Mouse (Mus musculus) embryonic facial prominence, embryonic 12.5 days (tissue): ENCODE measurements around the gene Foxred2. TPM values are rescaled to one million over a fixed set of nuclear protein-coding genes. Genes with fewer than 3 reads are reported as not detected.

Experiments
- ATAC-seq: fragments of 200-750 bp; cut with Nextera tagmentation; 2 replicates; pipeline ENCODE4 v1.8.0; 2017; ENCODE audit not compliant: insufficient number of reproducible peaks, insufficient read depth, low FRiP score, low TSS enrichment
- H3K27ac ChIP-seq: fragments of 300-500 bp; sonication (generic); 2 replicates; pipeline ENCODE4 v1.5.1; 2016; ENCODE audit warnings: mild to moderate bottlenecking
- H3K27me3 ChIP-seq: fragments of 300-500 bp; sonication (generic); 2 replicates; pipeline ENCODE4 v1.6.1; 2016; ENCODE audit warnings: mild to moderate bottlenecking, moderate library complexity
- H3K36me3 ChIP-seq: fragments of 300-500 bp; sonication (generic); 2 replicates; pipeline ENCODE4 v1.6.1; 2016; ENCODE audit warnings: mild to moderate bottlenecking
- H3K4me1 ChIP-seq: fragments of 300-500 bp; sonication (generic); 2 replicates; pipeline ENCODE4 v1.6.1; 2016
- H3K4me2 ChIP-seq: fragments of 300-500 bp; sonication (generic); replicated peaks from 2 replicates; pipeline ENCODE4 v1.6.1; 2016; ENCODE audit warnings: mild to moderate bottlenecking, moderate library complexity
- H3K4me3 ChIP-seq: fragments of 300-500 bp; sonication (generic); 2 replicates; pipeline ENCODE4 v1.5.1; 2016; ENCODE audit warnings: mild to moderate bottlenecking
- H3K9ac ChIP-seq: fragments of 300-500 bp; sonication (generic); 2 replicates; pipeline ENCODE4 v1.6.1; 2016; ENCODE audit warnings: mild to moderate bottlenecking, moderate library complexity
- H3K9me3 ChIP-seq: fragments of 300-500 bp; sonication (generic); 2 replicates; pipeline ENCODE4 v1.6.1; 2016; ENCODE audit warnings: mild to moderate bottlenecking, moderate library complexity
- WGBS: fragments of 180-500 bp; shearing (Covaris S2); methylation state at CpG from one replicate; pipeline ENCODE4 v1.1.7; 2016; 5-methylcytosine and 5-hydroxymethylcytosine counted together
- polyA plus RNA-seq: library from polyadenylated mRNA; unstranded; fragments of >200 nt; fragmentation: Nextera tagmentation; extraction: Ambion mirVana; gene quantifications from 2 replicates; pipeline ENCODE4 v1.2.1, GENCODE M21; 2016

Gene Foxred2
- polyA plus RNA-seq, 1 experiment from 2014 or later: 8.6 TPM

DNA sequence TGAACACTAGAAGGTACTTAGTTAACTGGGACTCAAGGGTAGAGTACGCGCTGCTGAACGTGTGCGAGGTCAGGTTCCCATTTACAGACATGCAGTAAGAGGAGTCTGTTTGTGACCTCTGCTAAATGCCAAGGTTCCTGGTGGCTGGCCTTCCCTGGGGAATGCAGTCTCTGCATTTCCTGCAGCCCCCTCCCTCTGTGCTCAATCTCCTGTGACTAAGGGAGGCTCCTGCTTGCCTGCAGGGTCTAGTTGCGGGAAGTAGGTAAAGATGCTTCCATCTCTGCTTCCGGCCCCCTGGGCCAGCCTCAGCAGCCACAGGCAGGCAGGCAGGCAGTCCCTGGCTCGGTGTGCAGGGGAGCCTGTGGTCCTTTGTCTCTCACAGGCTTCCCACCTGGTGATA, 43.9 kb downstream of the Foxred2 start:
- H3K4me3 ChIP-seq: no peak overlapping the region
- WGBS: 38% methylated on average over 7 of the region's 7 CpGs

DNA sequence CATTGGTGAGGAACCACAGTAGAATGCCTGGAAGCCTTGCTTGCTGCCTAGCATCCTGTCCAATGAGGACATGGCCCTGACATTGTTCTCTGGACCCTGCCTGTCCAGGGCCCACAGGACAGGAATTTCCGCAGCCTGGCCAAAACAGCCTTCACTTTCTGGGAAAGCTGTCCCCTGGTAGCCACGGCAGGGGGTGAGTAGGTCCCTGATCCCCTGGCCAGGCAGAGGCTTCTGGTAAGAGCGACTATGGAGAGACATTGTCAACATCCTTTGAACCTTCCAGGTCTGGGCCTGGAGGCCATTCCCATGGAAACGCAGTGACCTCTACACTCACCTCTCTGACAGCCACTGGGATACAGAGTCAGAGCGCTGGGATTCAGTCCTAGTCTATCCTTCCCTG, 44.5 kb downstream of the Foxred2 start:
- H3K4me3 ChIP-seq: no peak overlapping the region
- no peak overlapping the region for H3K4me2 ChIP-seq
- no peaks in the 10 kb centered on the region for H3K9me3 ChIP-seq
- H3K36me3 ChIP-seq: peaks cover 30% of the 10 kb centered on the region
- no peak overlapping the region for H3K9ac ChIP-seq
- ATAC-seq: no peak
- 0 out of 2 replicates have a peak overlapping the region, but pooled peaks have one; percentile 3 for H3K27ac ChIP-seq
- peaks cover 10% of the 10 kb centered on the region; the same call in 1 of the 2 replicates for H3K4me1 ChIP-seq
- no peaks in the 10 kb centered on the region for H3K27me3 ChIP-seq
- WGBS: 50% methylated on average over 5 of the region's 5 CpGs

More for the DNA sequence above, 43.9 kb downstream of the Foxred2 start:
- ATAC-seq: no peak
- Histone ChIP-seq H3K27ac (0 out of 2 replicates have a peak overlapping the region, but pooled peaks have one; percentile 7), H3K4me2 (no peak overlapping the region), H3K36me3 (peaks cover 30% of the 10 kb centered on the region), H3K9ac (no peak overlapping the region), H3K9me3 (no peaks in the 10 kb centered on the region), H3K27me3 (no peaks in the 10 kb centered on the region), H3K4me1 (peaks cover 10% of the 10 kb centered on the region; the same call in 1 of the 2 replicates)

DNA sequence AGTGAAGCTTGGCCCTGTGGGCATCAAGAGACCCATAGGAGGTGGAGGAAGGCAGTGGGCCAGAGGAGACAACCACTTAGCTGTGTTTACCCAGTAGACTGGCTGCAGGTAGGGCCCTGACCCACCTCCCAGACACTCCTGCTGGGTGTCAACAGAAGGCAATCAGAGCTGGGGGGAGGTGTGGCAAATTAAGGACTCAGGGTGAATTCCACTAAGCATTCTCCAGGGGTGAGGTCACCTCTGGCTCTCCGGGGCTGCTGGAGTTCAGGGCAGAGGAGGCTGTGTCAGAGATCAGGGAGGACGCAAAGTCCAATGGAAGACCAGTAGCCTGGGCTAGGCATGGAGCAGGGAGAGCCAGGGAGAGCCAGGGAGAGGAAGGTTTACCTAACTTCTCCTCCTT, 45.5 kb downstream of the Foxred2 start:
- Histone ChIP-seq H3K4me2 (no peak overlapping the region), H3K9ac (no peak overlapping the region), H3K4me3 (no peak overlapping the region), H3K4me1 (peaks cover 10% of the 10 kb centered on the region; the same call in 1 of the 2 replicates), H3K27me3 (0 out of 2 replicates have a peak, but pooled peaks cover 5% of the 10 kb centered on the region), H3K27ac (no peak overlapping the region), H3K36me3 (peaks cover 23% of the 10 kb centered on the region), H3K9me3 (no peaks in the 10 kb centered on the region)
- ATAC-seq: no peak
- WGBS: 4% methylated on average over 2 of the region's 2 CpGs

DNA sequence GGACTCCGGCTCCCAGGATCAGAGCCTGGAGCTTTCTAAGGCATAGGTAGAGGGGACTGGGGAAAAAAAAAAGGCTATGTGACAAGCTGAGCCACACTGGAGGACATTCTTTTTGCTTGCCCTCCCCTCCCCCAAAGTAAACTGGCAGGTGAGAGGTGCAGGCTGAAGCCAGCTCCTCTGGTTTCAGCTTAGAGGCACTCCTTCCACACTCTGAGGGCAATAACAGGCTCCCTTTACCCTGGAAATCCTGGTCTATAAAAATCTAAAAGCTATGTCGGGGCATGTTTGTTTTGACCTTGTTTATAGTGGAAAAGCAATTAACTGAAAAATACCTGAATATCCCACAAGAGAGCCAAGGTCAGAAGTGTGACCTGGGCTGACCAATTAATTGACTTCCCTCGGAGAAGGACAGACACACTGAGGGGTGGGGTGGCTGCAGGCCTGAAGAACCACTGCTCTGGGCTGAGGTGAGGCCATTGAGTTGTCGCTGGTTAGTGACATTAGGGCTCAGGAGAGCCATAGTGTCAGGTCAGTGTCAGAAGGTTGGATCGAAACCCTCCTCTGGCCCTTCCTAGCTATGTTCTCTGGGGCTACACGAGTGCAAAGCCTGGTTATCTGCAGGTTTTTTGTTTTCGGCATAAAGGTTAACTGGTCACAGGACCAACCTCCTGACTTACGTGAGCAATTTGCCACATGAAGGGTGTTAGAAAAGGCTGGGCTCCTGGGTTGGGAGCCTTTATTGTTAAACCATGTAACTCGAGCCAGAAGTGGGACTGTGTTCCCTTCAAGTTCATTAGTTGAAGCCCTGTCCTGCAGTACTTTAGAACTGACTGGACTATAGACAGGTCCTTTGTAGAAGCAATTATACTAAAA, 48.6 kb downstream of the Foxred2 start:
- Histone ChIP-seq H3K27ac (no peak overlapping the region), H3K9me3 (no peaks in the 10 kb centered on the region), H3K4me1 (peaks cover 26% of the 10 kb centered on the region), H3K9ac (no peak overlapping the region), H3K4me2 (no peak overlapping the region), H3K36me3 (no peaks in the 10 kb centered on the region), H3K27me3 (0 out of 2 replicates have a peak, but pooled peaks cover 5% of the 10 kb centered on the region), H3K4me3 (no peak overlapping the region)
- WGBS: 43% methylated on average over 9 of the region's 9 CpGs
- ATAC-seq: no peak

- WGBS: 48% methylated on average over 10 of the region's 10 CpGs
- H3K9me3 ChIP-seq: no peaks in the 10 kb centered on the region
- 0 out of 2 replicates have a peak, but pooled peaks cover 5% of the 10 kb centered on the region for H3K27me3 ChIP-seq
- H3K4me1 ChIP-seq: peaks cover 19% of the 10 kb centered on the region
- H3K4me3 ChIP-seq: no peak overlapping the region
- H3K9ac ChIP-seq: no peak overlapping the region
- ATAC-seq: no peak
- H3K36me3 ChIP-seq: no peaks in the 10 kb centered on the region
- H3K27ac ChIP-seq: no peak overlapping the region
- no peak overlapping the region for H3K4me2 ChIP-seq
Observed at GRCm38 (mm10) chr15:77906545-77906944, 50.0 kb downstream of the Foxred2 start.

DNA sequence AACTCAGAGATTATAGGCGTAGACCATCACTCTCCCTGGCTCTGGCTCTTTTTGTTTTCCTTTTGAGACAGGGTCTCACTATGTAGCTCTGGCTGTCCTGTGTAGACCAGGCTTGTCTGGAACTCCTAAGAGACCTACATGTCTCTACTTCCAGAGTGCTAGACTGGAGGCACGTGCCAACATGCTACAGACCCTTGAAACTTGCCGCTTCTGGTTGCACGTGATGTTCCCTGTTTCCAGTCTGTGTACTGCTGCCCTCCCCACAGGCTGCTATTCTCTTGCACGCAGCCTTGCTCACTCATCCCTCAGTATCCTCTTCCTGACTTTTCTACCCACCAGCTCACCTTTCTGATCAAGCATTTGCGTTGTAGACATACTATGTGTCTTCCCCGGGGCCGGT, 50.4 kb downstream of the Foxred2 start:
- Histone ChIP-seq H3K36me3 (no peaks in the 10 kb centered on the region), H3K4me2 (no peak overlapping the region), H3K27me3 (0 out of 2 replicates have a peak, but pooled peaks cover 5% of the 10 kb centered on the region), H3K9me3 (no peaks in the 10 kb centered on the region), H3K4me3 (no peak overlapping the region), H3K9ac (no peak overlapping the region), H3K27ac (no peak overlapping the region), H3K4me1 (peaks cover 19% of the 10 kb centered on the region)
- WGBS: 79% methylated on average over 8 of the region's 8 CpGs
- ATAC-seq: no peak

- peaks cover 19% of the 10 kb centered on the region for H3K4me1 ChIP-seq
- ATAC-seq: peak; percentile 83; the same call in 1 of the 2 replicates
Observed at GRCm38 (mm10) chr15:77905275-77905970, 51.1 kb downstream of the Foxred2 start.

DNA sequence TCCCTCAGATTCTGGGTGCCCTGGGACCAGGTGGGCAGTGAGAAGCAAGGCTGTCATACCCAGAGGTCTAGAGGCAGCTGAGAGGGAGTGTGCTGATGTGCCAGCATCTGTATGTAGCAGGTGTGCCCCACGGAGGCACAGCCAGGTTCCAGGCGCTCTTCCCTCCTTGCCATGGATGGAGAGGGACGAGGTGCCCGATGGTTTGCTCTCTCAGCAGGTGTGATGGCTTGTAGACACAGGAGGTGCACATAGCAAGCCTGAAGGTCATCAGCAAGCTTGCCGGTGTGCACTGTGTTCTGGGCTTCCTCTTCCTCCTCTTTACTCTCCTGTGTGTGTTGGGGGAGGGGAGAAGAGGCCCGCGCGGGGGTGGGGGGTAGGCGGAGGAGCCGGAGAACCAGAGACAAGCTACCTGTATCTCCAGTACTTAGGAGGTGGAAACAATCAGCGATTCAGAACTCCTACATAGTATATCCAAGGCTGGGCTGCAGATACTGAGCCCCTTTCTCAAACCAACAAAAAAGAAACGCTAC, 52.1 kb downstream of the Foxred2 start:
- 0 out of 2 replicates have a peak overlapping the region, but pooled peaks have one; percentile 24 for H3K4me2 ChIP-seq
- no peak overlapping the region for H3K9ac ChIP-seq
- peak overlapping the region; percentile 86; the same call in 1 of the 2 replicates for H3K27ac ChIP-seq
- ATAC-seq: no peak
- no peaks in the 10 kb centered on the region for H3K9me3 ChIP-seq
- 13% methylated on average over 12 of the region's 12 CpGs for WGBS
- no peak overlapping the region for H3K4me3 ChIP-seq
- peaks cover 19% of the 10 kb centered on the region for H3K4me1 ChIP-seq
- no peaks in the 10 kb centered on the region for H3K36me3 ChIP-seq
- H3K27me3 ChIP-seq: 0 out of 2 replicates have a peak, but pooled peaks cover 5% of the 10 kb centered on the region

More at GRCm38 (mm10) chr15:77905275-77905970, 51.1 kb downstream of the Foxred2 start:
- 5% methylated on average over 26 of the region's 26 CpGs for WGBS
- H3K27ac ChIP-seq: peak overlapping the region; percentile 86
- H3K9me3 ChIP-seq: no peaks in the 10 kb centered on the region
- H3K4me2 ChIP-seq: peak overlapping the region; percentile 57
- 0 out of 2 replicates have a peak, but pooled peaks cover 5% of the 10 kb centered on the region for H3K27me3 ChIP-seq
- peak overlapping the region; percentile 37 for H3K9ac ChIP-seq
- H3K4me3 ChIP-seq: peak overlapping the region; percentile 25
- H3K36me3 ChIP-seq: no peaks in the 10 kb centered on the region

DNA sequence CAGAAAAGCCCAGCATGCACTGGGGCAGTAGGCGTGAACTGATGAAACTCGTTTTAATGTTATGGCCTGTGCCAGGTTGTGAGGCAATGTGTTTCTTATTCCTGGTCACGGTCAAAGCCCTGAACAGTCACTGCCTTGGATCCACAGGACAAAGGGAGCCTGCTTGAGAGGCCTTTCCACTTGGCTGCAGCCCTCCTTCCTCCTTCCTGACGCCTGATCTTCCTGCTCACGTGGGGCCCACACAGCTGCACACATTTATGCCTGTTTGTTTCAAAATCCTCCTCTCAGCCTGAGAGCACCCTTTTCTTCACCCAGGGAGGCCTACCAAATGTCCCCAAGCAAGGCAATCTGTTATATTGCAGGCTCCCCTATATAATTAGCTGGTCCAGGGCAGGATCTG, 53.3 kb downstream of the Foxred2 start:
- WGBS: 40% methylated on average over 5 of the region's 5 CpGs
- ATAC-seq: no peak

DNA sequence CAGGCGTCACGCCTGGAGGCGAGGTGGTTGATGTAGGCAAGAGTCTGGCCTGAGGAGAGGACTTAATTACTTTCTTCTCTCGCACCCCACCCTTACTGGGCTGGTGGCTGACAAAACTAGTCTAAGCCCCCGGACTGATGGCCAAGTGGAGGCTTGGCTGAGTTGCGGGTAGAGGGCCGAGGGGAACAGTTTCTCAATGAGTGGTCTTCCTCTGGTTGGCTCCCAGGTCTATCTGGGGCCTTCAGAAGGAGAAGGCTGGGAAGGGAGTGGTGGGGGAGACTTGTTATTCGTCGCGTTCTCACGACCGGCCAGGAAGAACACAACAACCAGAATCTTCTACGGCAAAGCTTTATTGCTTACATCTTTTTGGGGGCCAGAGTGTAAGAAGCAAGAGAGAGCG, 61.6 kb downstream of the Foxred2 start:
- Histone ChIP-seq H3K36me3 (no peaks in the 10 kb centered on the region), H3K4me1 (no peaks in the 10 kb centered on the region), H3K27me3 (no peaks in the 10 kb centered on the region), H3K9ac (no peak overlapping the region), H3K4me2 (no peak overlapping the region), H3K9me3 (no peaks in the 10 kb centered on the region), H3K4me3 (no peak overlapping the region), H3K27ac (no peak overlapping the region)
- 80% methylated on average over 13 of the region's 14 CpGs for WGBS
- ATAC-seq: no peak

More for the DNA sequence above, 53.3 kb downstream of the Foxred2 start:
- H3K4me2 ChIP-seq: no peak overlapping the region
- no peak overlapping the region for H3K27ac ChIP-seq
- H3K9me3 ChIP-seq: no peaks in the 10 kb centered on the region
- H3K27me3 ChIP-seq: 0 out of 2 replicates have a peak, but pooled peaks cover 5% of the 10 kb centered on the region
- no peak overlapping the region for H3K4me3 ChIP-seq
- H3K4me1 ChIP-seq: peaks cover 19% of the 10 kb centered on the region
- H3K9ac ChIP-seq: no peak overlapping the region
- H3K36me3 ChIP-seq: no peaks in the 10 kb centered on the region

DNA sequence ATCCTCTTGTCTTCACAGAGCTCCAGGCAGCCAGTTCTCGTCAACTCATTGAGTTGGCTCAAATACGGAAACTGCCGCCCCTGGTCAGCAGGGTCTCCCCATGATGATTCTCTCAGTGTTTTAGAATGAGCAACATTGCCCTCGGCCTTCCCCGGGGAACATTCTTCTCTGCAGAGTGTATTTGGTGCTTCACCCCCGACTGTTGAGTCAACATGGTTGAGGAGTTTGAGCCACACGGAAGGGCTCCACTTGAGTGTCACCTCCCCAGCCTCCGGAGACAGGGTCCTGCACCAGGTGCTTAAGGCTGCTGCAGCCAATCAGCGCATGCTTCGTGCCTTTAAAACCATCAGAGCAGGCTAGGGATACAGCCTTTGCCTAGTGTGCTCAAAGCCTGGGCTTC, 63.2 kb downstream of the Foxred2 start:
- Histone ChIP-seq H3K4me3 (no peak overlapping the region), H3K9ac (no peak overlapping the region), H3K27me3 (no peaks in the 10 kb centered on the region), H3K9me3 (no peaks in the 10 kb centered on the region), H3K4me2 (no peak overlapping the region), H3K36me3 (no peaks in the 10 kb centered on the region), H3K27ac (no peak overlapping the region), H3K4me1 (no peaks in the 10 kb centered on the region)
- WGBS: 66% methylated on average over 10 of the region's 10 CpGs
- no peak for ATAC-seq
